Mouse (Mus musculus) forebrain, embryonic 13.5 days (tissue): ENCODE measurements around the gene Cd276. TPM values are rescaled to one million over a fixed set of nuclear protein-coding genes. Genes with fewer than 3 reads are reported as not detected.

Experiments
- ATAC-seq: fragments of 200-750 bp; cut with Nextera tagmentation; 2 replicates; pipeline ENCODE4 v1.8.0; 2017
- H3K27ac ChIP-seq: fragments of 300-500 bp; sonication (generic); 2 replicates; pipeline ENCODE4 v1.5.1; 2015; ENCODE audit warnings: inconsistent platforms, mild to moderate bottlenecking, moderate library complexity
- H3K27me3 ChIP-seq: fragments of 300-500 bp; sonication (generic); 2 replicates; pipeline ENCODE4 v1.6.1; 2015; ENCODE audit warnings: mild to moderate bottlenecking, inconsistent platforms
- H3K36me3 ChIP-seq: fragments of 300-500 bp; sonication (generic); 2 replicates; pipeline ENCODE4 v1.6.1; 2015; ENCODE audit warnings: mild to moderate bottlenecking, inconsistent platforms; ENCODE audit not compliant: poor library complexity, severe bottlenecking
- H3K4me1 ChIP-seq: fragments of 300-500 bp; sonication (generic); 2 replicates; pipeline ENCODE4 v1.6.1; 2015; ENCODE audit warnings: inconsistent platforms
- H3K4me2 ChIP-seq: fragments of 300-500 bp; sonication (generic); 2 replicates; pipeline ENCODE4 v1.6.1; 2015; ENCODE audit warnings: inconsistent platforms, mild to moderate bottlenecking, moderate library complexity
- H3K4me3 ChIP-seq: fragments of 300-500 bp; sonication (generic); 2 replicates; pipeline ENCODE4 v1.5.1; 2015; ENCODE audit warnings: mild to moderate bottlenecking, inconsistent platforms
- H3K9ac ChIP-seq: fragments of 300-500 bp; sonication (generic); 2 replicates; pipeline ENCODE4 v1.6.1; 2015; ENCODE audit warnings: mild to moderate bottlenecking, inconsistent platforms
- H3K9me3 ChIP-seq: fragments of 300-500 bp; sonication (generic); replicated peaks from 2 replicates; pipeline ENCODE4 v1.6.1; 2016; ENCODE audit warnings: inconsistent platforms
- WGBS: fragments of 180-500 bp; shearing (Covaris S2); methylation state at CpG from one replicate; pipeline ENCODE4 v1.1.7; 2015; 5-methylcytosine and 5-hydroxymethylcytosine counted together
- polyA plus RNA-seq: library from polyadenylated mRNA; unstranded; fragments of >200 nt; fragmentation: Nextera tagmentation; extraction: Ambion mirVana; gene quantifications from 2 replicates; pipeline ENCODE4 v1.2.1, GENCODE M21; 2015

The Cd276 gene
- polyA plus RNA-seq, 1 experiment from 2014 or later, result 23.0 TPM

DNA sequence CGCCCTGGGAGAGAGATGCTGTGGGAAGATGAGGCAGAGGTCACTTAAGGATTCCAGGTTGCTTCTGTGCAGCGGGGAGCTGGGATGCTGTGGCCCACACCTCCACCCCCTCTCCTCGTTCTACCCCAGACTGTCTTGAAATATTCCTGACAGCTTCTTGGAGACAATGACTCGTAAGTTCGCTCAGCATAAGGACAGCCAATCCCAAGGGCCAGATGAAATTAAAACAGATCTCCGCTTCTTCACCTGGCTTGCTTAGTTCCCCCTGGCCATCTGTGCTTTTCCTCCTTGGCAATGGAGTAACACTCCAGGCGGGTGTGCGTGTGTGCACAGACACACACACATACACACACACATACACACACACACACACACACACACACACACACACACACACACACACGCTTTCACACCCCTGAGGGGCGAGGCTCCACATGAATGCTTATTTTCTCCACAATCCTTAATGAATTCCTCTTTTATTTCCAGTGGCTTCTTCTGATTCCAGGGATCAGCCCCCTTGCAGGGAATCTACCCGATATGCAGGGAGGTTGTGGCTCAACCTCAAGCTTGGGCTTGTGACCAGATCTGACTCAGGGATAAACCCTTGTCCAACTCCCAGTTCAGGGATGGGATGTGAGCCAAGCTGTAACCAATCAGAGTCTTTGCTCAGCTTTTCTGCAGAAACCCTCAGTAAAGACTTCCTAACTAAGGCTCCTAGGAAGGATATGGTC, 8.4 kb downstream of the Cd276 start:
- Histone ChIP-seq H3K4me2 (no peak overlapping the region), H3K4me3 (no peak overlapping the region), H3K27ac (peak overlapping the region; percentile 59), H3K9ac (no peak overlapping the region), H3K36me3 (no peaks in the 10 kb centered on the region), H3K27me3 (no peaks in the 10 kb centered on the region), H3K9me3 (no peaks in the 10 kb centered on the region), H3K4me1 (peaks cover 42% of the 10 kb centered on the region)
- 73% methylated on average over 11 of the region's 11 CpGs for WGBS
- peak; percentile 16; the same call in 1 of the 2 replicates for ATAC-seq

DNA sequence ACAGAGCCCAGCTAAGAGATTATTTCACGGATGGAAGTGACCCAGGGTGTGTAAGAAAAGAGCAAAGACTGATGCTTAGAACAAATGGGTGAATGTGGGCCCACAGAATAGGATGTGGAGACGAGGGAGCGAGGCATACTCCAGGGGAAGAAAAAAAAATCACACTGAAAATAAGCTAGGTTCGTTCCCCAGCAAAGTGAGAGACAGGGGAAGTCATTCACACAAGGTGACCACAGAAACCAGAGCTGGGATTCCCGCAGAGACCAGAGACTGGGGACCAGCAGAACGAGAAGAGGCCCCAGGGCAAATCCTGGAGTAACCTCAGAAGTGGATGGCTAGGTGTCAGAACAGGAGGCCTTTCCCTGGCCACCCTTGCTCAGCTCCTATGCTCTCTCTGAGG, 9.8 kb downstream of the Cd276 start:
- Histone ChIP-seq H3K9ac (no peak overlapping the region), H3K4me1 (peaks cover 40% of the 10 kb centered on the region), H3K4me3 (no peak overlapping the region), H3K27me3 (no peaks in the 10 kb centered on the region), H3K4me2 (no peak overlapping the region; the same call in 1 of the 2 replicates), H3K9me3 (no peaks in the 10 kb centered on the region), H3K27ac (no peak overlapping the region), H3K36me3 (0 out of 2 replicates have a peak, but pooled peaks cover 2% of the 10 kb centered on the region)
- 68% methylated on average over 6 of the region's 6 CpGs for WGBS
- ATAC-seq, result no peak

DNA sequence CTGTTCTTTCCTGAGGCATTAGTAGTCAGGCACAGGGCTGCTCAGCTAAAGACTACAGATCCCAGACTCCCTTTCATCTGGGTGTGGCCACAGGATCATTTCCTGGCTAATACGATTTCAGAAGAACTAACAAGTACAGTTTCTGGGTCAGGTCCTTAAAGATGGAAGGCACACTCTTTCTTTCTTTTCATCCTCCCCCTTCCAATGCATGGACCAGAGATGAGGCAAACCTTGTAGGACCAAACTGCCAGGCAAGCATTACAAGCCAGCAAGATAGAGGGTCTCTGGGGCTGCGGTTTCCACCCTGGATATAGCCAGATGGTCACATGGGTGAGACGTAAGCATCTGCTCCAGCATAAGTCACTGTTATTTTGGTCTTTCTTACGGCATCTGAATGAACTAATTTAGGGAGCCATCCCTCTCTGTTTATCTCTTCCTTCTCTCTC, 10.3 kb downstream of the Cd276 start:
- WGBS, result 71% methylated on average over 4 of the region's 4 CpGs
- no peak overlapping the region for H3K9ac ChIP-seq
- H3K36me3 ChIP-seq, result 0 out of 2 replicates have a peak, but pooled peaks cover 6% of the 10 kb centered on the region
- ATAC-seq, result no peak
- H3K4me2 ChIP-seq, result peak overlapping the region; percentile 15; the same call in 1 of the 2 replicates
- no peak overlapping the region for H3K27ac ChIP-seq
- H3K4me3 ChIP-seq, result no peak overlapping the region
- H3K27me3 ChIP-seq, result no peaks in the 10 kb centered on the region
- peaks cover 40% of the 10 kb centered on the region for H3K4me1 ChIP-seq
- H3K9me3 ChIP-seq, result no peaks in the 10 kb centered on the region

DNA sequence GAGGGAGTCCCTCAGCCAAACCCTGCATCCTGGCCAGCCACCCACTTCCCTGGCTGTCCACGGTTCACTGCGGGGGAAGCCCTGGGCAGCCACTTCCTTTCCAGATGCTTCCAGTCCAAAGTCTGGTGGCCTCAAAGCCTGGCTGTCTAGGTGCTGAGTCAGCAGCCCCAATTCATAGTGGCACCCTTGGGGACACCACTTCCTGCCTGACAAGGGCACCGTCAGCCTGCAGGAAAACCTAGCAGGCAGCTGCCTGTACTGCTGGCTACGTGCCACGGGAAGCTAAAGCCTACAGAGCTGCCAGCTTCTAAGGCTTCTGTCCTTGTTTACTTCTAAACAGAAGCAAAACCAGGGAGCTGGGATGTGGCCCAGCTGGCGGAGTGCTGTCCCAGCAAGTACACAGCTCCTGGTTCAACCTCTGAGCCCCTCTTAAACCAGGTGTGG, 13.3 kb downstream of the Cd276 start:
- Histone ChIP-seq H3K9me3 (no peaks in the 10 kb centered on the region; the same call in 1 of the 2 replicates), H3K36me3 (peaks cover 25% of the 10 kb centered on the region), H3K27me3 (no peaks in the 10 kb centered on the region), H3K9ac (0 out of 2 replicates have a peak overlapping the region, but pooled peaks have one; percentile 7), H3K4me3 (no peak overlapping the region), H3K4me2 (no peak overlapping the region), H3K4me1 (peaks cover 27% of the 10 kb centered on the region), H3K27ac (peak overlapping the region; percentile 74)
- 70% methylated on average over 6 of the region's 6 CpGs for WGBS
- ATAC-seq, result peak; percentile 25; the same call in 1 of the 2 replicates

DNA sequence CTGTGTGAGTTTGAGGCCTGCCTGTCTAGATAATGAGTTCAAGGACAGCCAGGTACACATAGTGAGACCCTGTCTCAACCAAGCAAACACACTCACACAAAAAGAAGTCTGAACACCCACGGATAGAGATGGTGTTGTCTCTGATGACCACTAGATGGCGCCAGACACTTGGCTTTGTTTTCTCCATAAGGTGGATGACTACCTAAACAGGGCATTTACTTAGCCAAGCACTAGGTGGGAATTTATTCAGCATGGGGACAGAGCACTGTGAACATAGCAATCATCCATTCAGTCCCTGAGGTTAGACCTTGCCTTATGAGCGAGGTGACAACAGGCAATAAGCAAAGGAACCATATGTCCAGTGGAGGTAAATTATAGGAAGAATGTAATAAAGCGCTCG, 15.4 kb downstream of the Cd276 start:
- Histone ChIP-seq H3K27me3 (no peaks in the 10 kb centered on the region), H3K4me3 (no peak overlapping the region), H3K9me3 (no peaks in the 10 kb centered on the region; the same call in 1 of the 2 replicates), H3K9ac (no peak overlapping the region), H3K4me2 (no peak overlapping the region), H3K27ac (no peak overlapping the region), H3K36me3 (peaks cover 34% of the 10 kb centered on the region), H3K4me1 (peaks cover 17% of the 10 kb centered on the region)
- 52% methylated on average over 5 of the region's 5 CpGs for WGBS
- peak; percentile 44; the same call in 1 of the 2 replicates for ATAC-seq

DNA sequence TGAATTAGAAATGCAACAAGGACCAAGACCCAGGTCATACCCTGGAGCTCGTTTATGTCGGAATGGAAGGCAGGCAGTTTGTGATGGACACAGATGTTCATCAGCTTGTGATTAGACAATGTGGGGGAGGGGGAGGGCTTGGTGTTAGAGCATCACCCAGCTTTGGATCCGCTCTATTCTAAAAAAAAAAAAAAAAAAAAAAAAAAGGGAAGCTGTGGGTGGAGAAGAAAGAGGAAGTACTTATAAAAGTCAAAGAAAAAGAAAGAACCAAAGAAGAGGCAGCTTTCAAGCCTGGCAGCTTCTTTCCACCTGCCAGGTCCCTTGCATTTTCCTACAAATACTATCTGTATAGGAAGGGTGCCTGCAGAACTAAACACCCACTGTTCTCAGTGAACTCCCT, 17.5 kb downstream of the Cd276 start:
- Histone ChIP-seq H3K9ac (no peak overlapping the region), H3K27me3 (no peaks in the 10 kb centered on the region), H3K27ac (no peak overlapping the region), H3K4me2 (no peak overlapping the region), H3K9me3 (no peaks in the 10 kb centered on the region; the same call in 1 of the 2 replicates), H3K36me3 (peaks cover 40% of the 10 kb centered on the region), H3K4me1 (peaks cover 15% of the 10 kb centered on the region), H3K4me3 (no peak overlapping the region)
- WGBS, result 84% methylated on average over 3 of the region's 3 CpGs
- ATAC-seq, result no peak

DNA sequence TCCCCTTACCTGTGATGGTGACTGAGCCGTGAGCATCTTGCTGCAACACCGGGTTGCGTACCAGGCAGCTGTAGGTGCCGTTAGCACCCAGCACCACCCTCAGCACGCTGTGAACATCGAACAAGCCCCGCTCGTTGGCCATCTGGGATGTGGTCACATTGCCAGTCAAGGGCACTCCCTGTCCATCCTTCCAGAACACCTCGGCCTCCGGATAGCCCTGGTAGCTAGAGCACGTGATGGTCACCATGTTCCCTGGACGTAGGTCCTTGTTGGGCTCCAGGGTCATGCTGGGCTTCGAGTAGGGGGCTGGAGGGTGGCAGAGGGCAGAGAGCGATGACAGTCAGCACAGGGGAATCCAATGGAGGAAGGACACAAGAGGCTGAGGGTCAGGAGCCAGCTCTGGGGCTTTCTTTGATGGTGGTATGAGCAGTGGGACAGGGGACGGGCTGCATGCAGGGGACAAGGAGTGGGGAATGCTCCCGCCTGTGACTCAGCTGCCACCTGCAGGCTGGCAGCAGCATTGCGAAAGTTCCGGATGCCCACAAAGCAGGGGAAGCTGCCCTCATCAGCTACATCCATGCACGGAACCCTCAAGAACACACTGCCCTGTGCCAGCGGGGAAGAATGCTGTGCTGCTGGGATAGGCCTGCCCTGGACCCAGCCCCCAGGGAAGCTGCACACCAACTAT, 19.6 kb downstream of the Cd276 start:
- no peak overlapping the region for H3K4me3 ChIP-seq
- H3K36me3 ChIP-seq, result peaks cover 47% of the 10 kb centered on the region
- H3K9ac ChIP-seq, result no peak overlapping the region
- 74% methylated on average over 20 of the region's 20 CpGs for WGBS
- H3K4me2 ChIP-seq, result no peak overlapping the region
- no peaks in the 10 kb centered on the region for H3K27me3 ChIP-seq
- no peak overlapping the region for H3K27ac ChIP-seq
- no peaks in the 10 kb centered on the region; the same call in 1 of the 2 replicates for H3K9me3 ChIP-seq
- peaks cover 4% of the 10 kb centered on the region; the same call in 1 of the 2 replicates for H3K4me1 ChIP-seq
- ATAC-seq, result peak; percentile 75

DNA sequence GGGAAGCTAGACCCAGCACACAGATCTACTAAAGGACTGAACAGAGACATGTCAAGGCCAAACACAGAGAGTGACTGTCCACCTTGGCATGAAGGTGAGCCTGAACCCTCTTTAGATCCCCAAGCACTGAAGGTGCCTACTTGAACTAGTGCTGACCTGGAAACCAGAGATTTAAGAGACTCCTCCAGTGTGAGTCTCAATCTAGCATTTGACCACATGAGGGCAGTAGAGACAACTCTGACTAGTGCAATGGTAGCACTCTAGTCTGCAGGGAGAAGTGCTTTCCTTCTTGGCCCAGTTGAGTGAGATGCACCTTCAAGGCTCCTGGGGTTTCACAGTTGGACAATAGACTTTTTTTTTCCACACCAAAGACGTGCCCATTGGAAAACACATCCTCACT, 20.5 kb downstream of the Cd276 start:
- Histone ChIP-seq H3K4me2 (no peak overlapping the region), H3K9ac (no peak overlapping the region), H3K4me1 (peaks cover 4% of the 10 kb centered on the region; the same call in 1 of the 2 replicates), H3K4me3 (no peak overlapping the region), H3K27me3 (no peaks in the 10 kb centered on the region), H3K9me3 (no peaks in the 10 kb centered on the region; the same call in 1 of the 2 replicates), H3K36me3 (peaks cover 49% of the 10 kb centered on the region), H3K27ac (no peak overlapping the region)
- WGBS, result 40% methylated on average over 1 of the region's 1 CpGs
- ATAC-seq, result peak; percentile 59

DNA sequence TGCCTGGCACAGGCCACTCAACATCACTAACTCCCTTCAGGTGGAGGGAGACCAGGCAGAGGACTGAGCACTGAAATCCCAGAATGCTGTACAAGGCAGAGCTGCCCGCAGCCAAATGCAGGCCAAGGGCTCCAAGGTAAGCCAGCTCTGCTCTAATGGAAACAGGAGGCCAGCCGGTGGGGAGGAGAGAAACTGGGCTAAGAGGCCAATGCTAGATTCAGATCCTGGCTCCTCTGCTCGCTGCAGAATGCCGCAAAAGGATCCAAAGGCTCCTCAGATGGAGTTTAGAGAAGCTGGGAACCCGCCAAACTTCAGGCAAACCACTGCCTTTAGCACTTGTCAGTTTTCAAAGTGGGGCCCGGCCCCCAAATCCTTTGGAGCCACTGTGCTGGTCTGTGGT, 21.9 kb downstream of the Cd276 start:
- H3K4me2 ChIP-seq, result no peak overlapping the region
- H3K9ac ChIP-seq, result no peak overlapping the region
- WGBS, result 89% methylated on average over 6 of the region's 6 CpGs
- peaks cover 56% of the 10 kb centered on the region for H3K36me3 ChIP-seq
- no peak for ATAC-seq
- H3K4me1 ChIP-seq, result peaks cover 4% of the 10 kb centered on the region; the same call in 1 of the 2 replicates
- H3K27ac ChIP-seq, result no peak overlapping the region
- no peak overlapping the region for H3K4me3 ChIP-seq
- H3K27me3 ChIP-seq, result no peaks in the 10 kb centered on the region
- no peaks in the 10 kb centered on the region for H3K9me3 ChIP-seq

DNA sequence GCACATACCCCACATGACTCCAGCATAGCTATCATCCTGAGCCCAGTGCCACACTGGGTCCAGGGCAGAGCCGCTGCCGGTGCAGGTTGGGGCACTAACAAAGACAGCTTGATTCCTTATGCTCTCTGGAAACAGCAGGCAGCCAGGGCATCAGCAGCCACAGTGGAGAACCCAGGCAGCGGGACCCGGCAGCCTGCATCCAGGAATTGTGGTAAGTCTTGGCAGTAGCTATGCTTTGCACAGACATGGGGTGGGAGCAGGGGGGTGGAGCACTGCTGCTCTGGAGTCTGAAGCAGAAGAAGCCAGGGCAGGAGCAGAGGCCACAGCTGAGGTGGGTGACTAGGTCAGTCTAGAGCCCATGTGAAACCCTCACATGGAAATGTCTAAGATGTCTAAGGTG, 23.0 kb downstream of the Cd276 start:
- no peak for ATAC-seq
- peaks cover 58% of the 10 kb centered on the region for H3K36me3 ChIP-seq

DNA sequence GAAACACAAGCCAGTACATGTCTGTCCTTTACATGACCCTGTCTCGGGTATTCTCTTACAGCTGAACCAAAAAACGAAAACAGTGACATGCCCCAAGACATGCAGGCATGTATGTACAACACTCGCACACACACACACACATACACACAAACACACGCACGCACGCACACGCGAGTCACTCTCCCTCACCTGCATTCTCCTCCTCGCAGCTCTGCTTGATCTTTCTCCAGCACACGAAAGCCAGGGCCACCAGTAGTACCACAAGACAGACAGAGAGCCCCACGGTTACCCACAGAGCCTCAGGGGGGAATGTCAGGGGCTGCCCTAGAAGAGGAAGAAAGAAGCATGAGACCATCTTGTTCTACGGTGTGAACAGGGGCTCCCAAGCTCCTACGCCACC, 24.8 kb downstream of the Cd276 start:
- ATAC-seq, result no peak
- H3K27ac ChIP-seq, result no peak overlapping the region
- no peak overlapping the region for H3K9ac ChIP-seq
- 0 out of 2 replicates have a peak, but pooled peaks cover 1% of the 10 kb centered on the region for H3K4me1 ChIP-seq
- H3K9me3 ChIP-seq, result no peaks in the 10 kb centered on the region
- H3K4me3 ChIP-seq, result no peak overlapping the region
- WGBS, result 94% methylated on average over 13 of the region's 13 CpGs
- H3K36me3 ChIP-seq, result peaks cover 64% of the 10 kb centered on the region
- no peak overlapping the region for H3K4me2 ChIP-seq
- H3K27me3 ChIP-seq, result no peaks in the 10 kb centered on the region

More for the DNA sequence above, 23.0 kb downstream of the Cd276 start:
- H3K9ac ChIP-seq, result no peak overlapping the region
- H3K4me1 ChIP-seq, result peaks cover 4% of the 10 kb centered on the region; the same call in 1 of the 2 replicates
- no peaks in the 10 kb centered on the region for H3K27me3 ChIP-seq
- 90% methylated on average over 4 of the region's 4 CpGs for WGBS
- no peak overlapping the region for H3K4me3 ChIP-seq
- H3K4me2 ChIP-seq, result no peak overlapping the region
- H3K9me3 ChIP-seq, result no peaks in the 10 kb centered on the region
- H3K27ac ChIP-seq, result no peak overlapping the region

DNA sequence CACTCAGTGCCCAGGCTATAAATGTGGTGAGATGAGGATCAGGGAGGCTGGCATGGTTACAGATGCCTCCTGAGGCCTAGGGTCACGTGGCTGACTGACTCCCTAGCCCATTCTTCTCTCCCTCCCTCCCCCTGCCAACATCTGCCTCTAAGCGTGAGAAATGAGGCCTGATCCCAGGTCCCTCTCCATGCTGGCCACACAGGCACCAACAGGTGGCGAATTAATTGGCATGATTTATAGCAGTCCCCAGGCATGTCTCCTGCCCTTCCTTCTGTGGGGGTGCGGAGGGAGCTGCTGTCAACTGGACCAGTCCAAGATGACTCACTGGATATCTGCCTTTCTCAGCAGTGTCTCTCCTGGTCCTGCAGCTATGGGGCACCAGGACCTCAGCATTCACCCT, 27.4 kb downstream of the Cd276 start:
- no peak overlapping the region for H3K9ac ChIP-seq
- no peaks in the 10 kb centered on the region for H3K9me3 ChIP-seq
- no peaks in the 10 kb centered on the region for H3K27me3 ChIP-seq
- H3K27ac ChIP-seq, result no peak overlapping the region
- WGBS, result 74% methylated on average over 4 of the region's 4 CpGs
- no peak overlapping the region for H3K4me2 ChIP-seq
- no peak overlapping the region for H3K4me3 ChIP-seq
- ATAC-seq, result no peak
- no peaks in the 10 kb centered on the region for H3K4me1 ChIP-seq
- peaks cover 73% of the 10 kb centered on the region for H3K36me3 ChIP-seq
